Mouse (Mus musculus): ENCODE measurements at regions not wholly inside any gene's neighbourhood (a gene's known extent, or its start where the extent isn't known, plus 50 kb on each side); places are given as distances from the start of the nearest gene placed in this dataset.

GRCm38 (mm10) chr13:48317457-48317856 is 56.4 kb downstream of the Id4 start:
- TF ChIP-seq CTCF (conservative IDR thresholded peaks at IDR 0.05; ENCODE audit: insufficient read depth, insufficient read length, low read depth, low read length) (no peak), POLR2A (IDR thresholded peaks at IDR 0.05; ENCODE audit: low read depth, low read length) (no peak)
